Mouse (Mus musculus): ENCODE data around the gene Apom.

GRCm38 (mm10) chr17:35115046-35116019, 16.5 kb downstream of the Apom start, which contains the start of gene Ly6g5b:
- no peak for TF ChIP-seq CTCF (IDR thresholded peaks at IDR 0.05; ENCODE audit: insufficient read depth, low read depth, low read length)
- no peak for TF ChIP-seq POLR2A (IDR thresholded peaks at IDR 0.05; ENCODE audit: insufficient read depth, low read depth, low read length)

All from olfactory bulb, adult 2 months (tissue).